Mouse (Mus musculus) hindbrain, embryonic 11.5 days (tissue): Measurements from ENCODE around the gene Zfhx3. TPM values are rescaled to one million over a fixed set of nuclear protein-coding genes. Genes with fewer than 3 reads are reported as not detected.

Experiments
- ATAC-seq: fragments of 200-750 bp; cut with Nextera tagmentation; 2 replicates; pipeline ENCODE4 v1.8.0; 2017; ENCODE audit warnings: mild to moderate bottlenecking, moderate TSS enrichment, moderate library complexity; ENCODE audit not compliant: low FRiP score
- DNase-seq: peaks from one replicate; pipeline ENCODE4 v3.0.0-alpha.2; 2015; ENCODE audit warnings: low spot score
- H3K27ac ChIP-seq: fragments of 300-500 bp; sonication (generic); 2 replicates; pipeline ENCODE4 v1.5.1; 2014; ENCODE audit warnings: mild to moderate bottlenecking, low read depth, low read length
- H3K27me3 ChIP-seq: fragments of 300-500 bp; sonication (generic); 2 replicates; pipeline ENCODE4 v1.6.1; 2014; ENCODE audit warnings: mild to moderate bottlenecking, low read length, moderate library complexity, mixed read lengths; ENCODE audit not compliant: control insufficient read depth, insufficient read depth
- H3K36me3 ChIP-seq: fragments of 300-500 bp; sonication (generic); 2 replicates; pipeline ENCODE4 v1.6.1; 2014; ENCODE audit warnings: mild to moderate bottlenecking, low read length, moderate library complexity, mixed read lengths; ENCODE audit not compliant: control insufficient read depth, insufficient read depth
- H3K4me1 ChIP-seq: fragments of 300-500 bp; sonication (generic); replicated peaks from 2 replicates; pipeline ENCODE4 v1.6.1; 2014; ENCODE audit warnings: low read length, mixed read lengths; ENCODE audit not compliant: control insufficient read depth, insufficient read depth
- H3K4me2 ChIP-seq: fragments of 300-500 bp; sonication (generic); replicated peaks from 2 replicates; pipeline ENCODE4 v1.6.1; 2014; ENCODE audit warnings: mild to moderate bottlenecking, low read depth, low read length
- H3K4me3 ChIP-seq: fragments of 300-500 bp; sonication (generic); 2 replicates; pipeline ENCODE4 v1.5.1; 2014; ENCODE audit warnings: low read depth, low read length
- H3K9ac ChIP-seq: fragments of 300-500 bp; sonication (generic); 2 replicates; pipeline ENCODE4 v1.6.1; 2014; ENCODE audit warnings: low read depth, low read length
- H3K9me3 ChIP-seq: fragments of 300-500 bp; sonication (generic); 2 replicates; pipeline ENCODE4 v1.6.1; 2016; ENCODE audit warnings: low read length; ENCODE audit not compliant: control insufficient read depth
- WGBS: fragments of 180-500 bp; shearing (Covaris S2); extraction: QIAGEN DNeasy Blood & Tissue Kit; methylation state at CpG from one replicate; pipeline ENCODE4 v1.1.7; 2014; 5-methylcytosine and 5-hydroxymethylcytosine counted together
- polyA plus RNA-seq: library from polyadenylated mRNA; unstranded; fragments of >200 nt; fragmentation: Nextera tagmentation; extraction: Ambion mirVana; gene quantifications from 2 replicates; pipeline ENCODE4 v1.2.1, GENCODE M21; 2014

Gene Zfhx3
- polyA plus RNA-seq, 1 experiment from 2014 or later = 47.1 TPM

- H3K9ac ChIP-seq = no peak overlapping the region
- H3K4me2 ChIP-seq = peak overlapping the region; percentile 25
- no peaks in the 10 kb centered on the region for H3K27me3 ChIP-seq
- peak; percentile 42 for DNase-seq
- H3K36me3 ChIP-seq = no peaks in the 10 kb centered on the region
- H3K4me3 ChIP-seq = 0 out of 2 replicates have a peak overlapping the region, but pooled peaks have one; percentile 6
- 0 out of 2 replicates have a peak, but pooled peaks have one; percentile 23 for ATAC-seq
- no peaks in the 10 kb centered on the region for H3K9me3 ChIP-seq
- peaks cover 41% of the 10 kb centered on the region for H3K4me1 ChIP-seq
- under 1% methylated on average over 12 of the region's 12 CpGs for WGBS
- 0 out of 2 replicates have a peak overlapping the region, but pooled peaks have one; percentile 17 for H3K27ac ChIP-seq
Observed at GRCm38 (mm10) chr8:108726541-108727241, 784.2 kb downstream of the Zfhx3 start.

GRCm38 (mm10) chr8:108729169-108729568 lies 786.7 kb downstream of the Zfhx3 start:
- no peaks in the 10 kb centered on the region for H3K27me3 ChIP-seq
- H3K9me3 ChIP-seq = no peaks in the 10 kb centered on the region
- H3K36me3 ChIP-seq = no peaks in the 10 kb centered on the region
- WGBS = 0% methylated on average over 2 of the region's 2 CpGs
- peaks cover 40% of the 10 kb centered on the region for H3K4me1 ChIP-seq
- no peak overlapping the region for H3K27ac ChIP-seq
- H3K4me2 ChIP-seq = no peak overlapping the region
- no peak overlapping the region for H3K4me3 ChIP-seq
- DNase-seq (no peak), ATAC-seq (no peak)
- H3K9ac ChIP-seq = no peak overlapping the region

- Histone ChIP-seq H3K4me2 (no peak overlapping the region), H3K4me3 (no peak overlapping the region), H3K9ac (no peak overlapping the region), H3K36me3 (no peaks in the 10 kb centered on the region), H3K9me3 (no peaks in the 10 kb centered on the region), H3K4me1 (peaks cover 40% of the 10 kb centered on the region), H3K27me3 (no peaks in the 10 kb centered on the region), H3K27ac (no peak overlapping the region)
- WGBS = 6% methylated on average over 12 of the region's 12 CpGs
- DNase-seq = no peak
- no peak for ATAC-seq
Observed at GRCm38 (mm10) chr8:108729667-108730329, 787.4 kb downstream of the Zfhx3 start.

GRCm38 (mm10) chr8:108730907-108731440 lies 788.5 kb downstream of the Zfhx3 start:
- Histone ChIP-seq H3K9ac (no peak overlapping the region), H3K9me3 (no peaks in the 10 kb centered on the region), H3K27me3 (no peaks in the 10 kb centered on the region), H3K36me3 (no peaks in the 10 kb centered on the region), H3K4me2 (no peak overlapping the region), H3K4me3 (no peak overlapping the region), H3K4me1 (peaks cover 34% of the 10 kb centered on the region), H3K27ac (no peak overlapping the region)
- WGBS = 54% methylated on average over 9 of the region's 9 CpGs
- ATAC-seq (no peak), DNase-seq (no peak)

GRCm38 (mm10) chr8:108732500-108732899 lies 790.1 kb downstream of the Zfhx3 start:
- DNase-seq = no peak
- Histone ChIP-seq H3K4me1 (peaks cover 34% of the 10 kb centered on the region), H3K27ac (no peak overlapping the region), H3K9me3 (no peaks in the 10 kb centered on the region), H3K36me3 (no peaks in the 10 kb centered on the region), H3K9ac (no peak overlapping the region), H3K27me3 (no peaks in the 10 kb centered on the region), H3K4me2 (no peak overlapping the region), H3K4me3 (no peak overlapping the region)
- 20% methylated on average over 11 of the region's 11 CpGs for WGBS
- no peak for ATAC-seq

- no peak overlapping the region for H3K4me2 ChIP-seq
Observed at GRCm38 (mm10) chr8:108733385-108733784, 790.9 kb downstream of the Zfhx3 start.

GRCm38 (mm10) chr8:108736442-108736841 lies 794.0 kb downstream of the Zfhx3 start:
- ATAC-seq (no peak), DNase-seq (no peak)
- Histone ChIP-seq H3K4me2 (no peak overlapping the region), H3K27me3 (no peaks in the 10 kb centered on the region), H3K9me3 (no peaks in the 10 kb centered on the region), H3K4me3 (no peak overlapping the region), H3K36me3 (no peaks in the 10 kb centered on the region), H3K27ac (no peak overlapping the region), H3K9ac (no peak overlapping the region), H3K4me1 (peaks cover 14% of the 10 kb centered on the region)
- 53% methylated on average over 9 of the region's 9 CpGs for WGBS

More at GRCm38 (mm10) chr8:108733385-108733784, 790.9 kb downstream of the Zfhx3 start:
- Histone ChIP-seq H3K27me3 (no peaks in the 10 kb centered on the region), H3K27ac (no peak overlapping the region), H3K9me3 (no peaks in the 10 kb centered on the region), H3K36me3 (no peaks in the 10 kb centered on the region), H3K4me3 (no peak overlapping the region), H3K9ac (no peak overlapping the region), H3K4me1 (peaks cover 29% of the 10 kb centered on the region)
- 64% methylated on average over 5 of the region's 5 CpGs for WGBS
- no peak for ATAC-seq
- DNase-seq = no peak

- Histone ChIP-seq H3K4me3 (no peak overlapping the region), H3K27ac (no peak overlapping the region), H3K9me3 (no peaks in the 10 kb centered on the region), H3K4me1 (peaks cover 4% of the 10 kb centered on the region; the same call in 1 of the 2 replicates), H3K4me2 (no peak overlapping the region), H3K27me3 (no peaks in the 10 kb centered on the region), H3K36me3 (no peaks in the 10 kb centered on the region), H3K9ac (no peak overlapping the region)
- ATAC-seq = no peak
- no peak for DNase-seq
- WGBS = 94% methylated on average over 10 of the region's 10 CpGs
Observed at GRCm38 (mm10) chr8:108738179-108738578, 795.7 kb downstream of the Zfhx3 start.
